In the genomic region with DNA sequence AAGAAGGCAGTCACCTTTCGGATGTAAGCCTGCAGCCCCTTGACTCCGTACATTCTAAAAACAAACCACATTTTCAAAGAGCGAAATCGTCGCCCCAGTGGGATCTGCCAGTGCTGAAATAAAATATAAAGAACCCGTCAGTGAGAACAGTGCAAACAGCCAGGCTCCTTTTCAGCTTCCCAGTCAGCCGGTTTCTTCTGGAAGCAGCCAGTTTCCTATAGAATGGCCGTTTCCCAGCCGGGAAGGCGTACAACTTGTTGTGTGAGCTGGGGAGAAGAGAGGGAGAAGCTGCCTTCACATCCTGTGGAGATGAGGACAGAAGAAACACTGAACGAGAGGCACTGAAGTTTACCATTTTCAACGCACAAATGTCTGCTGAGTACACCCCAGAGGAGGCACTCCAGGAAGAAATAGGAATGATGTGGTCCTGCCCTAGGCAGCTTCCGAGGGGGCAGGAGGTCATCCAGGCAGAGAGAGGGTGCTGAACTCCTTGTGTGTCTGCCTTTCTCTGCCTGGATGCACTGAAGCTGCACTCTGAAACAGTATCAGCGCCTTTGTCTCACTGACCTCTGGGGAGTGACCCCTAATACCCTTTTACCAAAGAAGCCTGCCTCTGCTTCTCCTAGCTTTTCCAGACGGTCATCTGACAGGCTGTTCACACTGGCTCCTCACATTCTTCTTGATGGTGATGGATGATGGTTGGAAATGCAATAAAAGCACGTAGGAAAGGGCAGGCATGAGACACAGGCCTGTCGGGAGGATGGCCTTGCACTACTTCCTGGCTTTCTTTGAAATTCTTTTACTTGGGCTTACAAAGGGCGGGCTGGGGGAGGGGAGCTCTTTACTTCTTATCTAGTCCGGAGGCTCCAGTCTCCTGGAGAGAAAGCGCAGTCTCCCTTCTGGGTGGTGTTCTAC, we compare ENCODE assay signal across 9 mouse cellular contexts. TPM values are rescaled to one million over a fixed set of nuclear protein-coding genes. Genes with fewer than 3 reads are reported as not detected.
DNase-seq lines count a peak whose midpoint lies in the region; ATAC-seq lines count a peak whose summit lies in the region.
"Had no signal": no experiment of that assay in that cellular context is flagged by ENCODE, and none has a peak within 500 bp of the region (broad histone marks: within the 10 kb centered on the region; RNA-seq: fewer than 3 reads in every experiment).

No protein-coding gene starts in this region.

- 10% methylated on average over 20 of the region's 20 CpGs for whole genome bisulfite sequencing in heart, embryonic 12.5 days
- WGBS in hindbrain, embryonic 15.5 days, result 11% methylated on average over 20 of the region's 20 CpGs
- WGBS in midbrain, embryonic 14.5 days, result 7% methylated on average over 20 of the region's 20 CpGs

- no peak overlapping the region for H3K4me3 ChIP-seq in heart, embryonic 12.5 days
- H3K4me3 ChIP-seq in hindbrain, embryonic 15.5 days, result no peak overlapping the region
- no peak overlapping the region for H3K4me3 ChIP-seq in midbrain, embryonic 14.5 days (replicated peaks; ENCODE audit: low read depth, low read length)

- peak; percentile 63 for ATAC-seq in heart, embryonic 12.5 days (ENCODE audit: insufficient number of reproducible peaks, low FRiP score)
- ATAC-seq in hindbrain, embryonic 15.5 days (ENCODE audit: low FRiP score, low read depth), result peak; percentile 14; the same call in 1 of the 2 replicates
- ATAC-seq in midbrain, embryonic 14.5 days (ENCODE audit: low FRiP score, low TSS enrichment), result no peak

- peak overlapping the region; percentile 98 for H3K27ac ChIP-seq in heart, embryonic 12.5 days (ENCODE audit: poor library complexity, severe bottlenecking)
- H3K27ac ChIP-seq in hindbrain, embryonic 15.5 days (replicated peaks), result peak overlapping the region; percentile 53
- H3K27ac ChIP-seq in midbrain, embryonic 14.5 days (replicated peaks; ENCODE audit: low read depth, low read length), result peak overlapping the region; percentile 80

- no peaks in the 10 kb centered on the region for H3K27me3 ChIP-seq in heart, embryonic 12.5 days (replicated peaks)
- H3K27me3 ChIP-seq in hindbrain, embryonic 15.5 days, result no peaks in the 10 kb centered on the region
- H3K27me3 ChIP-seq in midbrain, embryonic 14.5 days (ENCODE audit: control insufficient read depth, insufficient read depth, low read length), result no peaks in the 10 kb centered on the region
- H3K27me3 ChIP-seq: CH12.LX had no signal

- no peaks in the 10 kb centered on the region for H3K9me3 ChIP-seq in heart, embryonic 12.5 days (replicated peaks)
- no peaks in the 10 kb centered on the region for H3K9me3 ChIP-seq in hindbrain, embryonic 15.5 days
- H3K9me3 ChIP-seq in midbrain, embryonic 14.5 days (ENCODE audit: control insufficient read depth, low read length), result no peaks in the 10 kb centered on the region

- peak overlapping the region; percentile 29 for H3K4me2 ChIP-seq in heart, embryonic 12.5 days
- H3K4me2 ChIP-seq in hindbrain, embryonic 15.5 days, result peak overlapping the region; percentile 47
- H3K4me2 ChIP-seq in midbrain, embryonic 14.5 days (ENCODE audit: low read length), result peak overlapping the region; percentile 40

- H3K36me3 ChIP-seq in heart, embryonic 12.5 days, result no peaks in the 10 kb centered on the region
- H3K36me3 ChIP-seq in hindbrain, embryonic 15.5 days, result no peaks in the 10 kb centered on the region
- H3K36me3 ChIP-seq in midbrain, embryonic 14.5 days (ENCODE audit: control insufficient read depth, insufficient read depth, low read length), result no peaks in the 10 kb centered on the region

- H3K9ac ChIP-seq in heart, embryonic 12.5 days, result peak overlapping the region; percentile 70
- 0 out of 2 replicates have a peak overlapping the region, but pooled peaks have one; percentile 0 for H3K9ac ChIP-seq in hindbrain, embryonic 15.5 days
- peak overlapping the region; percentile 36; the same call in 1 of the 2 replicates for H3K9ac ChIP-seq in midbrain, embryonic 14.5 days (replicated peaks; ENCODE audit: low read length)

- DNase-seq in heart, postnatal 4 days, result no peak
- peak; percentile 94 for DNase-seq in embryo, embryonic 10.5 days (ENCODE audit: low spot score)
- peak; percentile 69 for DNase-seq in midbrain, embryonic 14.5 days
- no peak for DNase-seq in spleen, postnatal 14 days (ENCODE audit: low spot score in 2 of 2)
- no peak for DNase-seq in layer of hippocampus, adult 9-11 months
- no peak for DNase-seq in thymus, postnatal 0 days (ENCODE audit: low spot score)

- peaks cover 64% of the 10 kb centered on the region for H3K4me1 ChIP-seq in heart, embryonic 12.5 days (replicated peaks)
- peaks cover 36% of the 10 kb centered on the region for H3K4me1 ChIP-seq in hindbrain, embryonic 15.5 days (replicated peaks)
- H3K4me1 ChIP-seq in midbrain, embryonic 14.5 days (ENCODE audit: control insufficient read depth, insufficient read depth, low read length), result peaks cover 20% of the 10 kb centered on the region

RNA-seq across cellular contexts. Expression of gene Fignl1, which starts 13.7 kb away (rescaled TPM):
- polyA plus RNA-seq in heart, embryonic 12.5 days (2016; fragmentation: Nextera tagmentation; extraction: Ambion mirVana), result 76.7 and 77.8 TPM in 2 replicates
- 10 to 100 TPM; 18.7 to 19.9 TPM for total RNA-seq in heart, postnatal 4 days (2021)
- polyA plus RNA-seq in hindbrain, embryonic 15.5 days (2015; fragmentation: Nextera tagmentation; extraction: Ambion mirVana), result 12.0 and 14.5 TPM in 2 replicates
- polyA plus RNA-seq in midbrain, embryonic 14.5 days (2014; fragmentation: Nextera tagmentation; extraction: Ambion mirVana), result 7.1 and 16.3 TPM in 2 replicates
- polyA plus RNA-seq in thymus, postnatal 0 days (2015; fragmentation: Nextera tagmentation; extraction: Ambion mirVana), result 62.4 and 65.6 TPM in 2 replicates

Comparison
In these comparisons a context has a peak if more than half of its experiments do, and no peak if none do; other contexts are left out.
1. H3K9ac ChIP-seq: peak in every context shown above with its lines; median percentile 70 in heart, embryonic 12.5 days; 36 in midbrain, embryonic 14.5 days; 0 in hindbrain, embryonic 15.5 days.
2. DNase-seq: peak in embryo, embryonic 10.5 days (single experiment) and midbrain, embryonic 14.5 days (single experiment); none in heart, postnatal 4 days (single experiment), spleen, postnatal 14 days (0 of 2), layer of hippocampus, adult 9-11 months (single experiment) and thymus, postnatal 0 days (single experiment).
3. Peak in every context shown above with its lines, with median percentiles within 50 percentile points of each other: H3K27ac ChIP-seq and H3K4me2 ChIP-seq.